Mouse (Mus musculus) liver, adult 2 months (tissue): Measurements from ENCODE around the gene Ifitm6.

ENCODE experiments used
- CTCF ChIP-seq: fragments of 200-500 bp; IDR thresholded peaks from 2 replicates; pipeline ENCODE4 v1.5.1; 2011; ENCODE audit warnings: low read depth, low read length, control low read depth
- POLR2A ChIP-seq: fragments of 200-500 bp; IDR thresholded peaks from 2 replicates; pipeline ENCODE4 v1.6.1; 2011; ENCODE audit warnings: low read length, control low read depth; ENCODE audit not compliant: insufficient read depth; ENCODE audit errors: extremely low read depth

GRCm38 (mm10) chr7:141011238-141011770, 6.4 kb downstream of the Ifitm6 start:
- no peak for TF ChIP-seq CTCF
- no peak for TF ChIP-seq POLR2A
